Mouse (Mus musculus) forebrain, embryonic 12.5 days (tissue): ENCODE measurements around the gene Ddhd1. TPM values are rescaled to one million over a fixed set of nuclear protein-coding genes. Genes with fewer than 3 reads are reported as not detected.

Experiments
- ATAC-seq: fragments of 200-750 bp; cut with Nextera tagmentation; 2 replicates; pipeline ENCODE4 v1.8.0; 2017; ENCODE audit warnings: moderate TSS enrichment; ENCODE audit not compliant: low FRiP score
- H3K27ac ChIP-seq: fragments of 300-500 bp; sonication (generic); 2 replicates; pipeline ENCODE4 v1.5.1; 2016; ENCODE audit warnings: mild to moderate bottlenecking
- H3K27me3 ChIP-seq: fragments of 300-500 bp; sonication (generic); 2 replicates; pipeline ENCODE4 v1.6.1; 2016; ENCODE audit warnings: mild to moderate bottlenecking
- H3K36me3 ChIP-seq: fragments of 300-500 bp; sonication (generic); replicated peaks from 2 replicates; pipeline ENCODE4 v1.6.1; 2016; ENCODE audit warnings: mild to moderate bottlenecking
- H3K4me1 ChIP-seq: fragments of 300-500 bp; sonication (generic); 2 replicates; pipeline ENCODE4 v1.6.1; 2016
- H3K4me2 ChIP-seq: fragments of 300-500 bp; sonication (generic); 2 replicates; pipeline ENCODE4 v1.6.1; 2016; ENCODE audit warnings: mild to moderate bottlenecking, moderate library complexity
- H3K4me3 ChIP-seq: fragments of 300-500 bp; sonication (generic); replicated peaks from 2 replicates; pipeline ENCODE4 v1.5.1; 2016; ENCODE audit warnings: mild to moderate bottlenecking
- H3K9ac ChIP-seq: fragments of 300-500 bp; sonication (generic); 2 replicates; pipeline ENCODE4 v1.6.1; 2016; ENCODE audit warnings: mild to moderate bottlenecking
- H3K9me3 ChIP-seq: fragments of 300-500 bp; sonication (generic); 2 replicates; pipeline ENCODE4 v1.6.1; 2016
- WGBS: fragments of 180-500 bp; shearing (Covaris S2); methylation state at CpG from one replicate; pipeline ENCODE4 v1.1.7; 2016; 5-methylcytosine and 5-hydroxymethylcytosine counted together
- polyA plus RNA-seq: library from polyadenylated mRNA; unstranded; fragments of >200 nt; fragmentation: Nextera tagmentation; extraction: Ambion mirVana; gene quantifications from 2 replicates; pipeline ENCODE4 v1.2.1, GENCODE M21; 2016

Gene Ddhd1
- 16.7 and 16.8 TPM in 2 replicates for polyA plus RNA-seq

DNA sequence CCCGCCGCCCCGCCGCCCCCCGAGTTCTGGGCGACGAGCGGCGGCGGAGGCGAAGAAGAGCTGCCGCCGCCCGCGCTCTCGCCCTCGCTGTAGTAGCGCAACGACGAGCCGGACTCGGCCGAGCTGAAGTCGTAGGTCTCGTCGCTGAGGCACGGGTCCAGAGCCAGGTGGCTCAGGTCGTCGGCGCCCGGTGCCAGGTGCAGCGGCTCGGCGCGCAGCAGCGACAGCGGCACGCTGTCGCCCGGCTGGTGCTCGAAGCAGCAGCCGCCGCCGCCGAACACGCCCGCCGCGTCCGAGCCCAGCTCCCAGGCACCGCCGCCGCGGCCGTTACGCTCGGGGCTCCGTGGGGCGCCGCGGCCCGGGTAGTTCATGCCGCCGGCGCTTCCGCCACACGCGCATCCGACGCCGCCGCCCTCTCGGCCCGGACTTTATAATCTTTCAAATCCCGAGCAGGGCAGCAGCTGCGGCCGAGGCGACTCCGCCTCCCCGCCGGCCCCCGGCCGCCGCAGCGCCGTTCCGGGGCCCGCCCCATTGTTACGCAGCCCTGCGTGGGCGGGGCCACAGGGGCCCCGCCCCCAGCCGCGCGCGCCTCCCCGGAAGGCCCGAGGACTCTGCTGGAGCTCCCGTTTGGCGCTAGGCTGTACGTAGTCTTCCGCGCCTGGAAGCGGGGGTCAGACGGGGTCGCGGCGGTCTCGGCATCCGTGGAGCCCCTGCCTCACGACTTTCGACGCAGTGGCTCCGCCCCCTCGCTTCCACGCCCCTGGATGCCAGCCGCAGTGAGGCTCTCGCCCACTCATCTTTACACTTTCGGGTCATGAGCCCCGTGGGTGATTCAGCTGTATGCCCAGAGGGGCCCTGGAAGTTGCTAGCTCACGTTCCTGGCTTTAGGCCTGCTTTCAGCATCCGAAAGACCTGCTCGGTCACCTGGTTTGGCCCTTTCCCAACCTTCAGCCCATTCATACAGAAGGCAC is at the start of gene Ddhd1:
Gene Ddhd1 (minus strand): TSS at position 503 of the 971 bp plus-strand sequence.
- Histone ChIP-seq H3K4me3 (peak within 1 kb of the TSS; percentile 86), H3K27ac (peak within 1 kb of the TSS; percentile 97), H3K4me1 (peaks cover 28% of the 10 kb centered on the region), H3K36me3 (no peaks in the 10 kb centered on the region), H3K27me3 (no peaks in the 10 kb centered on the region), H3K9ac (peak within 1 kb of the TSS; percentile 88), H3K4me2 (peak within 1 kb of the TSS; percentile 85), H3K9me3 (no peaks in the 10 kb centered on the region)
- peak; percentile 96 for ATAC-seq
- WGBS = under 1% methylated on average over 106 of the region's 123 CpGs

DNA sequence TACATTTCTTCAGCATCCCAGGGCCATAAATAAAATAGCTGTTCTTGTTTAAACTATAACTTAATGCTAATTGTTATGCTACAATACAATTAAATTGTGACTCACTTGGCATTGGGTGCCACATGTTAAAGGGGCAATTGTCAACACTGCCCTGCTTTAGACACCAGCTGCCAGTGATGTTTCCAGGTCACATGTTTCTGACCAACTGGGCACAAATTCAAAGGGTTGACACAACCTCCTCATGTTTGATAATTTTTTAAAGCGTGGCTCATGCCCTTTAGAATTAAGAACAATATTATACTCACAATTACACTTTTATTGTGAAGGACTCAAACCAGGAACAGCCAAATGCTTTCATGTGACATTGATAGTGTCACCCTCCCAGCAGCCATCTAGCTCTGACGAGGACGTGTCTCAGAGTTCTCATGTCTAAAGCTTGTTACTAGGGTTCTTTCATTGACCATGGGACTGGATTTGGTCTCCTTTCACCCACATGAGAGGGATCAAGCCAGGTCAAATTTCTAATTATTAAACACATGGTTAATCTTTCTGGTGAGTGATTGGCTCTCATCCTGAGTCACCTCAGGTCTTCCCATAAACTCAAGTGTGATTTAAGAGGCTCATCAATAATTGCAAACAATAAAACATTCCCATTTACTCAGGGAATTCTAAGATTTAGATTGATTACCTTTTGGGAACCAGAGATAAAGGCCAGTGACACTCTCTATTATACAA is 49.4 kb upstream of the Ddhd1 start:
- WGBS = 60% methylated on average over 3 of the region's 3 CpGs
- Histone ChIP-seq H3K27ac (no peak overlapping the region), H3K9ac (no peak overlapping the region), H3K36me3 (no peaks in the 10 kb centered on the region), H3K27me3 (no peaks in the 10 kb centered on the region), H3K4me1 (no peaks in the 10 kb centered on the region), H3K4me3 (no peak overlapping the region), H3K4me2 (no peak overlapping the region), H3K9me3 (peaks cover 5% of the 10 kb centered on the region; the same call in 1 of the 2 replicates)
- ATAC-seq = no peak

DNA sequence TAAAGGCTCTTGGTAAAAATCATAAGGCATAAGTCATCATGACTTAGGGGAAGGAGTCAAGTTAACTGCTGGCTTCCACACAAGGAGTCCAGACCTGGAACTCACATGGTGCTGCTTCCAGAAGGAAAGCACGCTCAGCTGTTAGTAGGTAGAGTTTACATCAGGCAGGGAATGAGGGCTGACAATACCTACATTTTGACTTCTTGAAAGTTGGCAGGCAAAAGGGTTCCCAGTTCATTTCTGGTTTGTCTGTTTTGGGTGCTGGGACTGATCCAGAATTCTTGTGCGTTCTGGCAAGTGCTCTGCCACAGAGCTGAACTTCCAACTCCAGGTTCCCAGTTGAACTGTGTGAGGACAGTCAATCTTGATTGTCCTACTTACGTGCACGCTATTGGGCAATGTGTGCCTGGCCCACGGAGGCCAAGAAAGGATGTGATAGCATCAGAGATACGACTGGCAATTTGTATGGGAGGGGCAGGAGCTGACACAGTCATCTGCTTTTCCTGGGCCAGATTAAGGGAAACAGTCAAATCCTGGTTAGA is 42.2 kb upstream of the Ddhd1 start:
- Histone ChIP-seq H3K9ac (no peak overlapping the region), H3K27me3 (no peaks in the 10 kb centered on the region), H3K27ac (no peak overlapping the region), H3K4me2 (no peak overlapping the region), H3K36me3 (no peaks in the 10 kb centered on the region), H3K4me1 (no peaks in the 10 kb centered on the region), H3K4me3 (no peak overlapping the region), H3K9me3 (peaks cover 5% of the 10 kb centered on the region; the same call in 1 of the 2 replicates)
- WGBS = 83% methylated on average over 6 of the region's 6 CpGs
- ATAC-seq = no peak

DNA sequence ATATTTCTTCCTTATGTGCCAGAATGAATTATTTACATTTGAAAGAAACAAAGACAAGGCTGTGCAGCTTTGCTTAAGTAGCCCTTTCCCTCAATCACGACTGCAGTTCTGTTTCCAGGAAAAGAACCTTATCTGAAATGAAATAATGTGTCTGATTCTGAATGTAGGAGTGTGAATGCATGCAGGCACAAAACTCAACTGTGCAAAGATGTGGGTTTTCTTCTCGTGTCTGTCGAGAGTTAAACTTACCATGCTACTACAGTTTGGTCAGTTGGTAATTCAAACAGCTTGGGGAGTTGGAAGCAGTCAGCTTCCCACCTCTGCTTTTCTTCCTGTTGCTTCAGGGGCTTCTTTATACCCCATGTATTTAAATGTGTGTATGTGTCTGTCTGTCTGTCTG is 40.9 kb upstream of the Ddhd1 start:
- Histone ChIP-seq H3K36me3 (no peaks in the 10 kb centered on the region), H3K4me2 (no peak overlapping the region), H3K27me3 (no peaks in the 10 kb centered on the region), H3K9me3 (peaks cover under 1% of the 10 kb centered on the region; the same call in 1 of the 2 replicates), H3K9ac (no peak overlapping the region), H3K4me1 (no peaks in the 10 kb centered on the region), H3K4me3 (no peak overlapping the region), H3K27ac (no peak overlapping the region)
- no peak for ATAC-seq
- 63% methylated on average over 3 of the region's 3 CpGs for WGBS

DNA sequence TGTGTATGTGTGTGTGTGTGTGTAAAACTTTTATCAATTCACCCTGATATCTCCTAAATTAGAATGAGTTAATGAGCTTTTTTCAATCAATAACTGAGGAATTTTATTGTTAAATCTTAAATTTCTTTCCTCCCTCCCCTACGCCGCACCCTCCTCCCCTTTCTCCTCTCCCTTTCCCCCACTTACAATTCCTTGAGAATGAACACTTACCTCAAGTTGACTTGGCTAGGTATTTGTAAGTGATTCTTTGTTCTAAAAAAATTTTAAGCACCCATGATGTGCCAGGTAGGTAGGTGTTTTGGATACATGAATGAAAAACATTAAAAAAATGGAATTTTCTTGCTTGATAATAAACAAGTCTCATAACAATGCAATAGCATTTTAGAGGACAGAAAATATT is 38.2 kb upstream of the Ddhd1 start:
- Histone ChIP-seq H3K4me3 (no peak overlapping the region), H3K4me2 (no peak overlapping the region), H3K4me1 (no peaks in the 10 kb centered on the region), H3K36me3 (no peaks in the 10 kb centered on the region), H3K27me3 (peaks cover 3% of the 10 kb centered on the region; the same call in 1 of the 2 replicates), H3K9me3 (no peaks in the 10 kb centered on the region), H3K9ac (no peak overlapping the region), H3K27ac (no peak overlapping the region)
- WGBS = 89% methylated on average over 2 of the region's 2 CpGs
- no peak for ATAC-seq

DNA sequence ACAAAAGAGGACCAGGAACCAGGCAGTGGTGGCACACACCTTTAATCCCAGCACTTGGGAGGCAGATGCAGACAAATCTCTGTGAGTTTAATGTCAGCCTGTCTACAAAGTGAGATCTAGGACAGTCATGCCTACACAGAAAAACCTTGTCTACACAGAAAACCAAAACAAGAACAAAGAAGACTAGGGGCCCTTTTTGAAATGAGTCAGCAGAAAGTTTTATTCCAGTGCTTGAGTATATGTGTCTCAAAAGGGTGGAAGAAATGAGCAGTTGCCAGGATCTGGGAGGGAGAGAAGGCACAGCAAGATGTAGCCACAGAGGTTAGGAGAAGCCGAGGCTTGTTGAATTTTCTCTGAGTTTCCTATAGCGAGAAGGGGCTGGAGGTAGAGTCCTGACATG is 35.9 kb upstream of the Ddhd1 start:
- no peaks in the 10 kb centered on the region for H3K36me3 ChIP-seq
- H3K4me3 ChIP-seq = no peak overlapping the region
- H3K4me2 ChIP-seq = no peak overlapping the region
- H3K27me3 ChIP-seq = peaks cover 3% of the 10 kb centered on the region; the same call in 1 of the 2 replicates
- H3K27ac ChIP-seq = no peak overlapping the region
- H3K9me3 ChIP-seq = no peaks in the 10 kb centered on the region
- 92% methylated on average over 2 of the region's 2 CpGs for WGBS
- peaks cover 4% of the 10 kb centered on the region; the same call in 1 of the 2 replicates for H3K4me1 ChIP-seq
- no peak overlapping the region for H3K9ac ChIP-seq
- no peak for ATAC-seq

DNA sequence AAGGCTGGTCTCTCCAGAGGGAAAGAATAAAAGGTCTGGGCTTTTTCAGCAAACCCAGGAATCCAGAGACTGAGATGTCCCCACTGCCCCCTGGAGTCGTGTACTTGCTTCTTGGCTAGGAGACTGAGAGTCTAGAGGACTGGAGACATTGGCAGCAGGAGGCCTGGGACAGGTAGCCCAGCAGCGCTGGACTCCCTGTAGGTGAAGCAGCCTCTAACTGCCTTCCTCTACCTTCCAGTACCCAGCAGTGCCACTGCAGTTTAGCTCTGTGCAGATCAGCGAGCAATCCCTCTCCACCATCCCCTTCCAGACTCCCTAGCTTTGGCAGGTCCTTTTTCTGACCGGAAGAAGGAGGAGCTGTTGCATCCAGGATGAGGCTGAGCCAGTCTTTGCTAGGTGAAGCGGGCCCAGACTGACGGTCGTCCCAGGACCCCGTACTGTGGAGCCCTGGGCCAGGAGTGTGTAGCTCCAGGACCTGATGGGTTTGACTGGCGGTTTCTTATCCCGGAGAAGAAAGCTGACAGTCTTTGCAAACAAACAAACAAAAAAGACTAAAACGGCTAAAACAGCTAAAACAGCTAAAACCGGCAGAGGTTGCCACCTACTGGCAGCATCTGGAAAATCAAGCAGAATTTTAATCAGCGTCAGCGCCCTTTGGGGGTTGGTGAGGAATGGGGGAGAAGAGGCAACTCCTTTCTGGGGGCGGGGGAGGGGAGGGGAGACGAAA is 32.7 kb upstream of the Ddhd1 start:
- Histone ChIP-seq H3K9ac (peak overlapping the region; percentile 66), H3K36me3 (no peaks in the 10 kb centered on the region), H3K4me2 (peak overlapping the region; percentile 56), H3K4me1 (peaks cover 4% of the 10 kb centered on the region; the same call in 1 of the 2 replicates), H3K9me3 (no peaks in the 10 kb centered on the region), H3K27me3 (peaks cover 3% of the 10 kb centered on the region; the same call in 1 of the 2 replicates), H3K27ac (0 out of 2 replicates have a peak overlapping the region, but pooled peaks have one; percentile 3), H3K4me3 (peak overlapping the region; percentile 48)
- ATAC-seq = peak; percentile 95
- WGBS = 2% methylated on average over 16 of the region's 16 CpGs

DNA sequence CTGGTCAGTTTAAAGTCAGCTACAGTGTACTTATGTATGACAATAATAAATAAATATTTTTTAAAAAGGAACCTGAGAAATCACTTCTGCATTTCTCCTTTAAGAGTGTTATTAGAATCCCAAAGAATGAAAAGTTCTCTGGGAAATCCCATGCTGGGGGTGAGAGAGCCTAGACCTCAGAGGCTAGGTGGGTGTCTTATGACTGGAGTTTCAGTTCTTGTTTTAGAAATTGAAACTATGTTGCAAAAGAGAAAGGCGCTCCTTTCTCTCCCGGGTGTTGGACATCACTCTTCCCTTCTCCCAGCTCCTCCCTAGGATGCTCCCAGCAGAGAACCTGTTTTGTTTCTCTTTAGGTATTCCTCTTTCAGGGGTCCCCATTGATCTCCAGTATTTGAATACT is 27.4 kb upstream of the Ddhd1 start:
- 77% methylated on average over 2 of the region's 2 CpGs for WGBS
- Histone ChIP-seq H3K27me3 (no peaks in the 10 kb centered on the region), H3K9me3 (no peaks in the 10 kb centered on the region), H3K4me1 (0 out of 2 replicates have a peak, but pooled peaks cover under 1% of the 10 kb centered on the region), H3K4me2 (no peak overlapping the region), H3K9ac (no peak overlapping the region), H3K27ac (no peak overlapping the region), H3K36me3 (no peaks in the 10 kb centered on the region), H3K4me3 (no peak overlapping the region)
- no peak for ATAC-seq

DNA sequence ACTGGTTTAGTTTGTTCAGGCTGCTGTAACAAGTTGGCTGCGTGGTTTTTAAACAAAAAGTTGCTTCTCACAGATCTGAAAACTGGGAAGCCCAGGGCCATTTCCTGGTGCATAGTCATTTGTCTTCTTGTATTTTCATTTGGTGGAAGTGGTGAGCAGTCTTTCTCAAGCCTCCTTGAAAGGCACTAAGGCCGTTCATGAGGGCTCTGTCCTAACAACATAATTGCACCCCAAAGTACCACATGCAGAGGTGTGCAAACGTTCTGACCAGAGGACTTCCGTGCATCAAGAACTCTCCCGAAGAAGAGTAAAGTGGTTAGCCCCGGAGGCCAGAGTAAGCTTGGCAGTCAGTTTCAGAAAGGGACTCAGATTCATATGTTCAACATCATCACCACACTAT is 18.8 kb upstream of the Ddhd1 start:
- 82% methylated on average over 6 of the region's 6 CpGs for WGBS
- Histone ChIP-seq H3K4me2 (no peak overlapping the region), H3K4me3 (no peak overlapping the region), H3K27ac (no peak overlapping the region), H3K9me3 (no peaks in the 10 kb centered on the region), H3K4me1 (no peaks in the 10 kb centered on the region), H3K36me3 (no peaks in the 10 kb centered on the region), H3K27me3 (no peaks in the 10 kb centered on the region), H3K9ac (no peak overlapping the region)
- ATAC-seq = no peak

DNA sequence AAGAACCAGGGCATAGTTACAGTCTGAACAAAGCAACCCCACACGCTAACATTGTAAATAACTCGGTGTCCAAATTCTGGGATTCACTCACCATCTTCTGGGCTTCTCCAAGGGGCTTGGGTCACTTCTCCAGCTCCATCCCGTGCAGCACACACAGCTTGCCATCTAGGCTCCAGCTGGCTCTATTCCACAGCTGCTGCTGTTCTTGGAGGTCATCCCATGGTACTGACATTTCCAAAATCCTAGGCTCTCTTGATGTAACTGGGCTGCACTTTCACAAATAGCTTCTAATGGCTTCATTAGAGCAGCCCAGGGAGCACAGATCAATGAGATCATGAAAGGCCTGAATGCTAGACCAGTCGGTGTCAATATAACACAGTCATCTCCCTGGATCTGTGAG is 10.4 kb upstream of the Ddhd1 start:
- H3K4me3 ChIP-seq = no peak overlapping the region
- H3K36me3 ChIP-seq = no peaks in the 10 kb centered on the region
- no peaks in the 10 kb centered on the region for H3K27me3 ChIP-seq
- WGBS = 85% methylated on average over 4 of the region's 4 CpGs
- no peak overlapping the region for H3K9ac ChIP-seq
- no peaks in the 10 kb centered on the region for H3K4me1 ChIP-seq
- H3K9me3 ChIP-seq = no peaks in the 10 kb centered on the region
- H3K4me2 ChIP-seq = no peak overlapping the region
- no peak for ATAC-seq
- no peak overlapping the region for H3K27ac ChIP-seq

DNA sequence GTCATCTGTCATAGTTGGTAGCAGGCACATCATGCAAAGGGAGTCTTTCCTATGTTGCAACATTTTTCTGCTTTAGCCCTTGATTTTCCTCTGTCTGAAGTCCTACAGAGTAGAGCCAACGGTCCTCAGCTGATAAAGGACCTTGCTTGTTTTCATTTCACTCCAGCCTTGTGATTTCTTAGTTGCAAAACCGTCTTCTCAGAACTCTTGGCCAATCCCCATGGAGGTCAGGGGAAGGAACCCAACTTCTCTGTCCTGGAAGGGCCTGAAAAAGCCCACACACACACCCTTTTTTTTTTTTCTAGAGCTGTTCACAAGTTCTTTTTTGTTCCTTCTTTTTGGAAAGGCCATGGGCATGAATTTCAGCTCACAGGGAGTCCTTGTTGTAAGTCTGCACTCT is 9.3 kb upstream of the Ddhd1 start:
- Histone ChIP-seq H3K4me3 (no peak overlapping the region), H3K36me3 (no peaks in the 10 kb centered on the region), H3K4me1 (no peaks in the 10 kb centered on the region), H3K9ac (no peak overlapping the region), H3K27ac (no peak overlapping the region), H3K4me2 (no peak overlapping the region), H3K27me3 (no peaks in the 10 kb centered on the region), H3K9me3 (no peaks in the 10 kb centered on the region)
- 72% methylated on average over 2 of the region's 2 CpGs for WGBS
- ATAC-seq = no peak
